Mouse (Mus musculus) NIH3T3 (cell line): Measurements from ENCODE around the gene Invs.
"Not testable (repeated sequence)": the region's sequence is repeated elsewhere in the genome, so short reads cannot be mapped to it uniquely, and the experiment has no call there.

Source experiments
- DNase-seq: peaks from one replicate; pipeline ENCODE4 v3.0.0-alpha.2; 2012; ENCODE audit warnings: low read depth

Invs gene

DNA sequence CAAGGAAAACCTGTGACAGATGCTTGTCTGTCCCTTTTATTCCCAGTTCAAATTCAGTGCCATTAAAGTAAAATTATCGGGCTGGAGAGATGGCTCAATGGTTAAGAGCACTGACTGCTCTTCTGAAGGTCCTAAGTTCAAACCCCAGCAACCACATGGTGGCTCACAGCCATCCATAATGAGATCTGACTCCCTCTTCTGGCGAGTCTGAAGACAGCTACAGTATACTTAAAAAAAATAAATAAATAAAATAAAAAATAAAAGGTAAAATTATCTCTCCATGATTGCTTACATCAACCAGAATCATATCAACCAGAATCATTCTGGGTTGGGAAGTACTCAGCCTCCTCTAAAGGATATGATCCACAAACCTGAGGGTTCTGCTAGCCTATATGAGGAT is 48.5 kb downstream of the Invs start:
- DNase-seq, result no peak

DNA sequence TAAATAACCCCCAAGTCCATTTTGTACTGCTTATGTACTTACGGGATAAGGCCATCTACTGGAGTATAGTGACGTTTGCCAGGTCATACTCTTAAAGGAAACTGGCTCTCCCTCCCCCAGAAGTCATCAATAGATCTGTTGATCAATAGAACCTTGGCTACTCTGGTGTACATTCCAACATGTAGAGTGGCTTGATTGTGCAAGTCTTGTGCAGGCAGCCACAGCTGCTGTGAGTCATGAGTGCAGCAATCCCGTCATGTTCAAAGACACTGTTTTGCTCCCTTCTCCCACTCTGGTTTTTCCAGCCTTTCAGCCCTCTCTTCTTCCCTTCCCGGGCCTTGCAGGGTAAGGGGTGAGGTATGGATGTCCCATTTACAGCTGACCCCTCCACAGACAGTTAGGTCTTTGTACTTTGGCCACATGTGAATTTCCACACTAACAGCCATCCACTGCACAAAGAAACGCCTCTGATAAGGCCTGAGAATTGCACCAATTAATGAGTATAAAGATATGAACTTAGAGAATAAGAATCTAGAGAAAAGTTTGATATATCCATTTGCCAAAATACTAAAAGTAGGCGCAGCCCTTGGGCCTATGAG is 53.0 kb downstream of the Invs start:
- peak; percentile 53 for DNase-seq

DNA sequence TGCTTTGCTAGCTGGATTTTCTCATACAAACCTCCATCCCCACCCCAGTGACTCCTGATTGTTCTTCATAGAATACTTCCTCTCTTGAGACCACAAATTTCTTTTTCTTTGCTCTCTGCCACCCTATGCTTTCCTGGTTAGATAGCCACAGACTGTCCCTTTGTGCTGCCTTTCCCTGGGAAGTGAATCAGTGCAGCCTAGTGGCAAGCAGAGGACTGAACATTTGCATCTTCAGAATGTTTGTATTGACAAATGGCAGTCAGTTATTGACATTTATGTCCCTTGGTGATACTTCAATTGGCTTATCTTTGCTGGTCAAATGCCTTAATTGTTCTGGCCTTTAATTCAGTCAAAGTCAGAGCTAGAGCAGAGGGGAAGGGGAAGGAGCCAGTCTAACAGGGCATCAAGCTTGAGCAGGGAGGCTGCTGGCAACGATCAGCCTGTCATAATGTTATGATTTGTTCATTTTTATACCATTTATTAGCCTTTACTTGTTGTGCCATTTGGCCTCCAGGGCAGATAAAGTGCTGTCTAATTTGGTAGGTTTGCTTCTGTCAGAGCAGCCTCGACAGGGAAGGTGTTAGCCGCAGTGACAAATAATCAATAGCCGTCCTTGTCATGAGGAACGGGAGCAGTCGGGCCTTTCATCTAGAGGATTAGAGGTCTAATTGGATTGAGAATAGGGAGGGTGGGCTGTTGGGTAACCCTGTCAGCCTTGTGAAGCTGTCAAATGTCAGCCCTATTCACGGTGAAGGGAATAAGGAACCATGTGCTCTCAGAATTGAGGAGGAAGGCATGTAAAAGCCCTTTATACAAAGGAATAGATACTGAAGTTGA is 55.6 kb downstream of the Invs start:
- DNase-seq, result no peak

DNA sequence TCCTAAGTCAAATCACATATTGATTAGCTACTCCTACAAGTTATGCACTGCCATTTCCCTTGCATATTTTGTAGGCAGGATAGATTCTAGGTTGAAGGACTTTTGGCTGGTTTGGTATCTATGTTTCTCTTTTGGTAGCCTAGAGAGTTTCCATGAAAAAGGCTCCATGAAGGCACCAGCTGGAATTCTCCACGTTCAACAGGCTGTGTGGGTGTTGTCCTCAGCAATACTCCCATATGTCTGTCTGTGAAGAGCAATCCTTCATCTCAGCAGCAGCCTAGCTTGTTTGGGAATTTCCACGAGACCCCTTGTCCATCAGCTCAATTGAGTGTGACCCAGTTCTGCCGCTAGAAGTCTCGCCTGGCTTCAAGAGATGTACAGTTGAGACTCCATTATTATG is 63.1 kb downstream of the Invs start:
- no peak for DNase-seq

DNA sequence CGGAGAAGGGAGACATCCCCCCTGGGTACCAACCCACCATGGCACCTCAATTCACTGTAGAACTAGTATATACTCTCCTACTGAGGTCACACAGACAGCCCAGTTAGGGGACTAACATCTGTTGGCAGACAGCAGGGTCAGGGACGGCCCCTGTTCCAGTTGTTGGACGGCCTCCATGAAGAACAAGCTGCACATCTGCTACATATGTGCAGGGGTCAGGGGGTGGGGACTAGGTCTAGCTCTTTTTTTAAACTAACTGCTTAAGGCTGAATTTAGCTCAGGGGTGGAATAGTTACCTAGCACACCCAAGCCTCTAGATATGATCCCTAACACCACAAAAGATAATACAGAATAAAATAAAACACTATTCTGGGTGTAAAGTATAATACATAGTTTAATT is 82.8 kb downstream of the Invs start:
- DNase-seq, result no peak

DNA sequence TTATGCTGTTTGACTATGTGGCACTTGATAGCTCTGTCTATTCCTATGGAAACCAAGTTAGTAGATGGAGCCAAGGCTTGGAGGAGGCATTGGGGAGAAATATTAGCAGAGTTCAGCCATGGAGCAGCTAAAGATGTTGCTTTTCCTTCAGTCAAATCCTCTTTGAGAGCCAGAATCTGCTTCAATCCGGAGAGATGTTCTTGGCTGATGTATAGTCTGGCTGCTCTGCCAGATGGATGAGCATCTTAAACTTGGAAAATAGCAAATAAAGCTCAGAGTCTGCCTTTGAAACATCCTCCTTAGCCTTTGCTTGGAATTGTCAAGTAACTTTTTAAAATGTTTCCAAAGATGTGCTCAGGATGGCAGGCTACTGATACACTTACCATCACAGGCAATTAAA is 91.5 kb downstream of the Invs start:
- no peak for DNase-seq

DNA sequence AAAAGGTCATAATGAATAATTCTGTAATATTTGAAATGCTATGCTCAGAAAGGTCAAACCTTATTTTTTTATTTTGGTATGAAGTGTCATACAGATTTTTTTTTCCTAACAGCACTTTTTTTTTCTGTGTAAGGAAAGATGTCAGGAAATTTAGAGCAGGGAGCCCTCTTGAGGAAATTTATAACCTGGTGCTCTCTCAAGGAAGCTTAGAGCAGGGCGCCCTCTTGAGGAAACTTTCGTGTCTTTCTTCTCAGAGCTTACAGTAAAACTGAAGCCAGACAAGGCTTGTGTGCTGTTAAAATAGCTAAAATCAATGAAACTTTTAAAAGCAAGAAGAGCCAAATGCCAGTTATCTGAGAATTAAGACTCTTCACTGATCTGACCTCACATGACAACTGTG is 101.4 kb downstream of the Invs start:
- DNase-seq, result peak; percentile 90

DNA sequence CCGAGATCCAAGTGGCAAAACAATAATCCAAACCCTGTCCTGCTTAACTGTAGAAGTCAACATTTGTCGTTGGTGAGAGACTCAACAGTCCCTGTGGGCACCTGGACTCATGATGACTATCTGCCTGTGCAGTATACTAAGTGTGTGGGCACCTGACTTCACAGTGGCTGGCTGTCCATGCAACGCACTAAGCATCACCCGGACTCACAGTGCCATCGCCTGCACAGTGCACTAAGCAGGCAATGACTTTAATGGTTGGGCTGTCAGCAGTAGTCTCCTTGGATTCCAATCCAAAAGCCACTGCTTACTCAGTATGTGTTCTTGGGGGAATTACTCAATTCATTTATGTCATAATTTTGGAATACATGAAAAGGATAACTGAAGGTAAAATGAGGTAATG is 102.9 kb downstream of the Invs start:
- no peak for DNase-seq

DNA sequence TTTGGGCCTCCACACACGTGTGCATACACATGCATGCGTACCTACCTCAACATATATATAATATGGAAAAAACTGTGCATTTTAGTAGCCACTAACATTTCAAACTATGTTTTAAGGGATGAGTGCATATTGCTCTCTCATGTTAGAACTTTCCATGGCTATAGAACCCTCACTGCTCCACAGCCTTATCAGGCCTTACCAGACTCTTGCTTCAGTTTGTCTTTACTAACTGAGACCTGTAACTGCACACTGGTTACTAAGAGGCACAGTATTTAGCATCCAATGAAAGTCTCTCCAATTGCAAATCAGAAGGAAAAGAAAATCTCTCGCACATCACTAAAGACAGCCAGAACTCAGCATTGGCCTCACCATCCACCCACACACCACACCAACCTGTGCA is 117.4 kb downstream of the Invs start:
- no peak for DNase-seq

DNA sequence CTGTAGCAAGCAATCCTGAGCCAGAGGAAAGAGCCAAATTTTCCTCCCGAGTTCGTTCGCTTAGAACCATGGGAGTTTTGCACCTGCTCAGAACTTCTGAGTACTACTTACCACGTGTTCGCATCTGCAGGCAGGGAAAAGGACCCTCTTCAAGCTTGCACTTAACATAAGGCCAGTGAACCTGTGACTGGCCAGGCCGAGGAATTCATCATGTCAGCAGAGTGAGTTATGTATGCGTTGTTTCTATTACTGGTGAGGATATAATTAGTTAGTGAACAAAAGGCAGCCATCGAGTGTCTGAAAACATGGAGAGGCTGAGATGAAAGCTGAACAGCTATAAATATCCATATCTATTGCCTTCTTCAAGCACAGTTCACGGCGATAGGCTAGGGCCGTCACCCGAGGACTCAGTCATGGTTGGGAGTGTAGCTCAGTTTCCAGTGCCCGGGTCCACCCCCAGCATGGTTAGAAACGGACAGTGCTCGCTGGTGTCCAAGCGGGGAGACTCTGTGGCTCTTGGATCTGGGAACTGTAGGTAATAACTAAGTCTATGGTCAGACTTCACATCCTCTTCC is 123.6 kb downstream of the Invs start:
- DNase-seq, result no peak

DNA sequence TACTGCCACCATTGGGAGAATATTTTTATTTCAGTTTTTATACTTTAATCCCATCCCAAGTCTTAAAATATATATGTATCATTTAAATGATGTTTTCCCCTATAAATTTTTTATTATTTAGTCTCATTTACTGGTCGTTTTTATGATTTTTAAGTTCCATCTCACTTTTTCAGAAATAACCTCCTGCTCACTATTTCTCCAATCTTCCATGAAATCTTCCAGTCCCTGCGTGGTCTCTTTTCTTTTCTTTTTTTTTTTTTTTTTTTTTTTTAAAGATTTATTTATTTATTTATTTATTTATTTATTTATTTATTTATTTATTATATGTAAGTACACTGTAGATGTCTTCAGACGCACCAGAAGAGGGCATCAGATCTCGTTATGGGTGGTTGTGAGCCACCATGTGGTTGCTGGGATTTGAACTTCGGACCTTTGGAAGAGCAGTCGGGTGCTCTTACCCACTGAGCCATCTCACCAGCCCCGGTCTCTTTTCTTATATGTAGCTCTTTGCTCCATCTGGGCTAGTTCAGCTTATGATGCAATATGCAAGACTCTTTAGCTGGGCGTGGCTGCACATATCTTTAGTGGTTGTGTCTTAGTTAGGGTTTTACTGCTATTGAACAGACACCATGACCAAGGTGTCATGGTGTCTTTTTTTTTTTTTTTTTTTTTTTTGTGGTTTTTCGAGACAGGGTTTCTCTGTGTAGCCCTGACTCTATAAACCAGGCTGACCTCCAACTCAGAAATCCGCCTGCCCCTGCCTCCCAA is 126.3 kb downstream of the Invs start:
- not testable (repeated sequence) for DNase-seq

DNA sequence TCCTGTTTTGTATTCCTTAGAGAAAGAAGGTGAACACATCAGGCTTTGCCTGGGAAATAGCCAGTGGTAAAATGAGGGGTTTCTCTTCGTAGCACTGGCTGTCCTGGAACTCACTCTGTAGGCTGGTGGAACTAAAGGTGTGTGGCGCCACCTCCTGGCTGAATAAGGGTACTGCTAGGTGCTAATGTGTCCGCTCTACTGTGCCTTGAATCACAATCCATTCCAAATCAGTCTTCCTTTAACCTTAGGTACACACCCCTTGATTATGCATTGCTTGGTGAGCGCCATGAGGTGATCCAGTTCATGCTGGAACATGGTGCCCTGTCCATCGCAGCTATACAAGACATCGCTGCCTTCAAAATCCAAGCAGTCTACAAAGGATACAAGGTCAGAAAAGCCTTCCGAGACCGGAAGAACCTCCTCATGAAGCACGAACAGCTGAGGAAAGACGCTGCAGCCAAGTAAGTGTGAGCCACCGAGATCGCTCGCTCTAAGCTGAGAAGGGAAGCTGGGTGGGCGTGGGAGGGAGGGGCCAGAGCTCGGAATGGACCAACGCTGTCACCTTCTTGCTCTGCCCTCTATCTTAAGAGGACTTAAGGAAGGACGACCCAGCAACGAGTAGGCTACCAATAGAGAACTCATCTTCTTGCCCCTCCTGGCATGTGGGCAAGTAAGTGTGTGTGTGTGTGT is 127.9 kb downstream of the Invs start:
- DNase-seq, result peak; percentile 69

DNA sequence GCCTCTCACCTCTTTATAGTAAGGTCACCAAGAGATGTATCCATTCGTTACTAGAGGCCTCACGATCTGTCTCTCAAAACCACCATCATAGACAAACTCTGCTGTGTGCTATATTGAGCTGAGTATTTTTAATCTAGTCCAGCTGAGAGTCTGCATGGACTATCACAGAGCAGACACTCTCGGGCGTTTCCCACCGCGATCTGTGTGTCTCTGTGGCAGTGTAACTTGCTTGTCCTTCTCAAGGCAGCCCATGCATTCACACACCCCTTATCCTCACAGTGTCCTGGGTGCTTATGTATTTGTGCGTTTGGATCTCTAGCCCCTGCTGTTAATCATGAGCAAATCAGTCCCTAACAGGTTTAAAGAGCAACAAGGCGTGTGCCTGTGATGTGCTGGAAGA is 133.9 kb downstream of the Invs start:
- no peak for DNase-seq

DNA sequence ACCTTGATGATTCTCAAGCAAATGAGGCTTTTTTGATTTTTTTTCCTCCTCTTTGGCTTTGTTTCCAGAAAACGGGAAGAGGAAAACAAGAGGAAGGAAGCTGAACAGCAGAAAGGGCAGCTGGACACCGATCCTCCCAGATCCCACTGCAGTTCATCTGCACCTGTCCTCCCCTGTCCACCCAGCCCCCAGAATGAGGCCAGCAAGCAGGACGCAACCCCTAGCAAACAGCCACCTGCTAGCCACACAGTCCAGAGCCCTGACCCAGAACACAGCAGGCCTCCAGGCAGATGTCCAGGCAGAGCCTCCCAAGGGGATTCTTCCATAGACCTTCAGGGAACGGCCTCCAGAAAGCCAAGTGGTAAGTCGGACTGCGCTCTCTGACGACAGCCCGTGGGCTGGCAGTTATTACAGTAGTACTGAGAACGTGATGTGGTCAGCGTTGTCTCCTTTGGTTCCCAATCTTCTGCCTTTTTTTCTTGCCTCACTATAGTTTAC is 136.3 kb downstream of the Invs start:
- DNase-seq, result no peak

DNA sequence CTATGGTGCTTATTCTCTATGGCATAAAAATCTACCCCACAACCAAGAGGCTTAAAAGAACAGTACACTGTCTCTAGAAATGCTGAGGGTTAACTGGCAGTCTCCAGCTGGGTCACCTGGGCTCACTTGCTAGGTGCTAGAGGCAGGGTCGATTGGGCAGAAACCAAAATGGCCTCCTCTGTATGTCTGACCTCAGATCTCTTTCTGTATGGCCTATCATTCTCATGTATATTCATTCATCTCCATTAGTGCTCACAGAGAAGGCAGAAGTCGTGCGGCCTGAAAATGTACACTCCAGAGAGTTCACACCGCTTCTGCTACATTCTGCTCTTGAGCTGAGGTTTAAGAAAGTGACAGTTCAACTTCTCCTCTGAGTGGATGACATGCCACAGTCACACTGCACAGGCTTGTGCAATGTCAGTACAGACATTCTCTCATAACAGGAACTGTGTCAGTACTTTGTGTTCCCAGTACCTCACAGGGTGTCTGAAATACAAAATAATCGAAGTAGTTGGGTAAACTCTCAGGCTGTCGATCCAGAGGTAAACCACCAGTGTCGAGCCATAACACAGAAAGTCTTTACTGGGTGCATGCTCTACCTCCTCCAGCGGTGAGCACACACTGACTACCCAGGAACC is 139.4 kb downstream of the Invs start:
- no peak for DNase-seq

DNA sequence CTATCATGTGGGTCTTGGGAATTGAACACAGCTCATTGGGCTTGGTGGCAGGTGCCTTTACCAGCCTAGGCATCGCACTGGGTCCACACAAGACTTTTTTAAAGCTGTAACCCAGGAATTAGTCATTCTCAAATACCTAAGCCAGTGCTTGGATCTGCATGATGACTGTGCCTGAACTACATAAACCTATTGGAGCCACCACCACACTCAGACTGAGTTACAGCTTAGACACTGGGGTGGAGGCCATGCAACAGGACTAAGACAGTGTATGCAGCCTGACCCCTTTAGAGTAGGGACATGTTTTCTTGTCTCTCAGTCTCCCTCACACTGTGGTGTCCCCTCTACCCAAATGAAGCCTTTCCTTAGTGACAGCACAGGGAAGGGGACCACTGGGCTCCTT is 143.1 kb downstream of the Invs start:
- no peak for DNase-seq

DNA sequence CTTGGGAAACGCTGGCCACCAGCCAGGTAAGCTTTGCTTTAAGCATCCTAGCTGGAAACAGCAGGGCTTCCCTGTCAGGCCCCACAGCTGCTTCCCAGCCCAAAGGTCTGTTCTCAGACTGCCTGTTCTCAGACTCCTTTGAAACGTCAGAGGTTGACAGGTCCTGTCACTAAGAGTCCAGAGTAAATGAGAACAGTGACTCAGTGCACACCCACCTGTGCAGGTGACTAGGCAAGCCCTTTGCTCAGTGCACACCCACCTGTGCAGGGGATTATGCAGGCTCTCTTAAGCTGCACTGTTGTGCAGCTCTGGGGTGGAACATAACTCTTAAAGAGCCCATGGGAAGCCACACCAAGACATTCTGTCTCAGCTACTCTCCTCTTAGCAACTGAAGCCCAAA is 144.2 kb downstream of the Invs start:
- DNase-seq, result no peak

DNA sequence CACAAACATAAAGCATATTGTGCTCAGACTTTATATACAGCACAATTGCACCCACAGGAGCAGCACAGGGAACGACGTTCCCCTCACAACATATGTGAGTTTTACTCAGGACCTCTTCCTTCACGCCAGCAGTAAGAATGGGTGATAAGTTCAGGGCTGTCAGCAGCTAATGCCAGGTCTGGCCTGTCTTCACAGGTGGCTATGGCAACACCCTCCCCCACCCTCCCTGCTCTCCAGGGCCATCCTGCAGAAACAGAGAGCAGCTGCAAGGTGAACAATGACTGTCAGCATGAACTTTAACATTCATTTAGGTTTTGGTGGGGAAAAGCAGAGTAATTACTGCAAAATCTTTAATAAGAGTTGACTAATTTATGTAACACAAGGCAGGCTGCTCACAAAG is 147.9 kb downstream of the Invs start:
- DNase-seq, result no peak

DNA sequence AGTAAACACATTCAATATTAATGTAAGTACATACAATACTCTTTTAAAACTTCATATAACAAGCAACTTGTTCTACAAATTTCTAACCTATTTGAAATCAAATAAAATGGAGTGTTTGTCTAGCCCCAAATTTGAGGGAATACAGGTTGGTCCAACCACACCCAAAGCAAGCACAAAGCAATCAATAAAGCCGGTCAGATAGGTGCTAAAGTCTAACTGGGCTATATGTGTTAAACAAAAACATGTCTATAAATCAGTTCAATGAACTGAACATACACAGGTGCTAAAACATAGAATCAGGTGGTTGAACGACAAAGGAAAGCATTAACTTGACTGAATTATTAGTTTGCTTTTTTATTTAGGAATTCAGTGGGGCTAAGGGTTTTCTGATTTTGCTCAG is 148.5 kb downstream of the Invs start:
- no peak for DNase-seq

DNA sequence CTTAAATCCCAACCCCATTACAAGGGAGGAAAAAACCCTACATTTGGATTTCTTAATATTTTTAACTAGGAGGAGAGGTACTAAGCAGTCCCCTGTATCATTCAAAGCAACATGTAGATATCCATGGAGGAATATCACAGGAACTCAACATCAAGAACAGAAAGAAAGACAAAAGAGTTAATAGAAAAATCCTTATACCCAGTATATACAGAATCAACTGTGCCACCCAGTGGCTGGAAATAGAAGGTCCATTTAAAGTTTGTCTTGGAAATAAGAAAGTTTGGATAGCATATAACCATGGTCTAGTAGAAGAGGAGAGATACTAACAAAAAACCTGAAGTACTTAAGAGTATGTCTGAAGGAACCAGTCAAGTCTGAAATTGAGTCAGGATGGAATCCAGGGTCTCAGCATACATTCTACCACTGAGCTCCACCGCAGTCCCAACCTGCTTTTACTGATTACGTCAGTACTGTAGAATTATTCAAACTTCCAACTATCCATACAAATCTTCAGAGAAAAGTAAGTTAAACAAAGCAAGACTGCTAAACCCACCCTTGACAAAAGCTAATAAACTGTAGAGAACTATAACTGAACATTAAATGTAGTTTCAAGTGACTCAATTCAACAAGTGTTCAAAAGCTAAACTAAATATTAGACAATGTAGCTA is 174.7 kb downstream of the Invs start:
- DNase-seq, result peak; percentile 52

DNA sequence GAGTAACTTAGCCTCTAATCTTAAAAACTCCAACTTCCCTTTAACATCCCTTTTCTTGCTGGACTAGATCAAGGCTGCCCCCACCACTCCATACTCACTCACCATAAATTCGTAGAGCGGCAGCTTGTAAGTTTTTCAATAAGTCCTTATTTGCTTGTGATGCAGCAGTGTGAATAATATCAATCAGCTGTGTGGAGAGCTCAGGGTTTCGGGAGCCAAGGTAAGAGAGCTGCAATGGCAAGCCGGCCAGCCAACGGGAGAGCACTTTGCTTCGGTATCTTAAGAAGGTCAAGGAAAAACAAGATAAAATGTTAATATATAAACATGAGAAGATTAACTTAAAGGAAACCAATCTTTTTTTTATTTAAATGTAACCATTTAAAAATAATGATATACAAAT is 178.9 kb downstream of the Invs start:
- no peak for DNase-seq
